Mouse (Mus musculus): Measurements from ENCODE around the gene Ap4m1. TPM values are rescaled to one million over a fixed set of nuclear protein-coding genes. Genes with fewer than 3 reads are reported as not detected.
"Not testable (repeated sequence)": the region's sequence is repeated elsewhere in the genome, so short reads cannot be mapped to it uniquely, and the experiment has no call there.

Gene Ap4m1
- total RNA-seq, 2 experiments from 2014 or later = 23.7 to 26.6 TPM

DNA sequence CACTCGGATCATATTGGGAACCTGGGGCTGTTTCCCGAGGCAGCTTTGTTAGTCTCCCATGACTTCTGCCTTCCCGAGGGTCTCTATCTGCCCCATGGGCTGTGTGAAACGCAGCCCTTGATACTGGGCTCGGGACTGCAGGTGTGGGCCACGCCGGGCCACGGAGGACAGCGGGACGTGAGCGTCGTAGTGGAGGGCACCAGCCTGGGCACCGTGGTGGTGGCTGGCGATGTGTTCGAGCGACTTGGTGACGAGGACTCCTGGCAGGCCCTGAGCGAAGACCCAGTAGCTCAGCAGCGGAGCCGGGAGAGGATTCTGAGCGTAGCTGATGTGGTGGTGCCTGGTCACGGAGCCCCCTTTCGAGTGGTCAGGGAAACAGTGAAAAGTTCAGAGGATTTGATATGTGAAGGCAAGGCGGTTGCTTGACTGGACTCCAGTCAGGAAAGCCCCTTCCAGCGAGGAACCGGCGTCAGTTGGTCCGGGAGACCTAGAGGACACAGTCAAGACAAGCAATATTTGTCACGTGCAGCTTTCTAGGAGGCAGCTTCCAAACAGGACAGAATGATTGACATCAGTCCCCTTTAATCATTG is 23.0 kb downstream of the Ap4m1 start:
- DNase-seq (ENCODE audit: low spot score in 2 of 2) = peak; percentile 45 to 50

DNA sequence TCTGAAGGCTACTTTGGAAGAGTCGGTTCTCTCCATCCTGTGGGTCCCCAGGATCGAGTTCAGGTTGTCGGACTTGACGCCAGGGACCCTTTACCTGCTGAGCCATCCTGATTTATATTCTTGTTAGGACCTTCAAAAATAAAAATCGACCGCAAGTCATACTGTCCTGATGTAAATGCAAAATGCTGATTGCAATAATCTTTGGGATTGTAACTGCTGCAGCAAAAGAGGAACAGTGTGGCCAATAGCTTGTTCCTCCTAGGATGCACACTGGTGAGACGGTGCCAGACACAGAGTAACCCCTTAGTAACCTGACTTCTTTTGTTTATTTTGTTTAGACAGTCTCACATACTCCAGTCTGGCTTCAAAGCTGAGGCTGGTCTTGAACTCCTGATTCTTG is 23.7 kb downstream of the Ap4m1 start:
- no peak for DNase-seq (ENCODE audit: low spot score in 2 of 2)

DNA sequence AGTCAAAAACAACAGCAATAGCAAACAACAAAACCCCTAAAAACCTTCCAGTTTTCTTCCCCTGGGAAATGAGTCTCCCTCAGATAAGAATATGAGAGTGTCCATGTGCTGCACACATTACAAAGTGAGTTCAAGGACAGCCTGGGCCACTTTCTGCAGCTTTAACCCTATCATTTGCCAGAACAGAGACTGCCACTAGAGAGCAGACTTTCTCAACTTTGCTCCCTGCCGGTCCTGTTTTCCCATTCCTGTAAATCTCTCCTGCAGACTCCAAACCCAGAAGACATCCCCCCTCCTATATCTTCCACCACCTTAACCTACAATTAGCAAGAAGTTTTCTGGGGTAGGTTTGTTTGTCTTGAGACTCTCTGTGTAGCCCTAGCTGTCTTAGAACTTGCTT is 27.8 kb downstream of the Ap4m1 start:
- DNase-seq (ENCODE audit: low spot score in 2 of 2) = no peak

- DNase-seq (ENCODE audit: low spot score in 2 of 2) = no peak
Measured at GRCm38 (mm10) chr5:138202086-138202485, 30.3 kb downstream of the Ap4m1 start.

DNA sequence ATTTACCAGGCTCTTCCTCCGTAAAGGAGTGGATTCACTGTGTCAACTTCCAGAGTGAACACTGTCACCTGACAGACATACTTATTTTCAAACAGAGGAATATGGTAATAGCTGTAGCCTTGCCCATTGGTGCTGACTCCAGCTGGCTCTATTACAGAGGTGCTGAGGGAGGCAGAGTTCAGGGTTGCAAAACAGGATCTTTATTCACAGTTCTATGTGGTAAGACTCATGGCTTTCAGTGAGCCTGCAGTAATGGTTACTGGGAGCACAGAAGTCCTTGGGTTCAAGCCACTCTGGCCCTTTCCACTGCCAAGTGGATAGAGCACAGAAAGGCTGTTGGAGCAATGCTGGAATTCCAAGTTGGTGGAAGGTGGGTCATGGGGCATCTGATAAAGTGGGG is 35.5 kb downstream of the Ap4m1 start:
- no peak for DNase-seq (ENCODE audit: low spot score in 2 of 2)

GRCm38 (mm10) chr5:138207873-138208272 is 36.1 kb downstream of the Ap4m1 start:
- no peak for DNase-seq (ENCODE audit: low spot score in 2 of 2)

- DNase-seq (ENCODE audit: low spot score in 2 of 2) = not testable (repeated sequence)
Measured at GRCm38 (mm10) chr5:138216632-138217031, 44.8 kb downstream of the Ap4m1 start.

DNA sequence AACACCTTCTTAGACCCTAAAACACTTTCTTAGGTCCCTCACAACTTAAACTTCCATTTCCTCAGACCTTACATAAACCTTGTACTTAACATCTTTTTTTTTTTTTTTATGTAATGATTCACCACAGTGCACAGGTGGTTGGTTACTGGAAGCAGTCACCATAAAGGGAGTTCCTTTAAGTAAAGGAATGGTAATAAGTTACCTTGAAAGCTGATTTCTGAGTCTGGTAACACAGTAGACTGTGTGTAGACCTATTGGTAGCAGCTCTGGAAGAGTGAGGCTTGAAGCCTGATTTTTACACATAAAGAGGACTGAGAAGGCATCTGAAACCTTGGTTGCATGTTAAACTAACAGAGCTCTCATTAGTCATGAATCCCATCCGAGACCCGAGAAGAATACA is 48.1 kb downstream of the Ap4m1 start:
- DNase-seq (ENCODE audit: low spot score in 2 of 2) = no peak

GRCm38 (mm10) chr5:138222111-138222510 is 50.3 kb downstream of the Ap4m1 start:
- peak; percentile 74 to 85 for DNase-seq (ENCODE audit: low spot score in 2 of 2)

GRCm38 (mm10) chr5:138223287-138223686 is 51.5 kb downstream of the Ap4m1 start:
- no peak for DNase-seq (ENCODE audit: low spot score in 2 of 2)

GRCm38 (mm10) chr5:138225700-138226099 is 53.9 kb downstream of the Ap4m1 start, which contains the start of gene Nxpe5:
Gene Nxpe5 (plus strand): TSS chr5:138225898.
- no peak for DNase-seq (ENCODE audit: low spot score in 2 of 2)

GRCm38 (mm10) chr5:138226491-138226890 is 54.7 kb downstream of the Ap4m1 start:
- DNase-seq (ENCODE audit: low spot score in 2 of 2) = no peak

- no peak for DNase-seq (ENCODE audit: low spot score in 2 of 2)
Measured at GRCm38 (mm10) chr5:138227367-138227766, 55.6 kb downstream of the Ap4m1 start.

DNA sequence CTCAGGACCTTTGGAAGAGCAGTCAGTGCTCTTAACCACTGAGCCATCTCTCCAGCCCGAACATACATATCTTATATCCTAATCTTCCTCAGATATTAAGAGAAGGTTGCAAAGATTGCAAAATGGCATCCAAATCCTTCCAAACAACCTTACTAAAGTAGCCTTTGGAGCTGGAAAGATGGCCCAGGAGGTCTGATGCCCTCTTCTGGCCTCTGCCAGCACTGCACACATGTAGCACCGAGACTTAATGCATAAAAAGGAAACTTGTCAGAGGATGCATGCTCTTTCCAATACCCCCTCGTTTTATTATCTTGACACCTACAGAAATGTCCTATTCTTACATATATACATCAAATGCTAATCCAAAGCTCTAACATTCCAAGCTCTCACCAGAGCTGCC is 56.2 kb downstream of the Ap4m1 start:
- no peak for DNase-seq (ENCODE audit: low spot score in 2 of 2)

GRCm38 (mm10) chr5:138229511-138229910 is 57.7 kb downstream of the Ap4m1 start:
- no peak for DNase-seq (ENCODE audit: low spot score in 2 of 2)

Small RNA genes within 50 kb of the gene (microRNA-seq; reads per million reads assigned to microRNA genes)
- gene Mir106b (687 to 992 reads per million in 2 experiments), gene Mir25 (88.4 to 112 reads per million in 2 experiments), gene Mir93 (4,079 to 4,811 reads per million in 2 experiments)

Other genes with a start within 250 kb of the Ap4m1 start
- gene Gjc3, start 208.9 kb upstream of the Ap4m1 start, total RNA-seq (2021) = 10 to 100 TPM; 25.4 to 25.7 TPM
- gene Azgp1, start 190.5 kb upstream of the Ap4m1 start, total RNA-seq (2021) = not detected
- gene Smok3a, start 150.7 kb upstream of the Ap4m1 start, total RNA-seq (2021) = not detected
- gene Smok3b, start 150.6 kb upstream of the Ap4m1 start, total RNA-seq (2021) = not detected
- gene Smok3c, start 118.8 kb upstream of the Ap4m1 start, total RNA-seq (2021) = not detected
- gene Zkscan1, start 86.9 kb upstream of the Ap4m1 start, total RNA-seq (2021) = 10 to 100 TPM; 42.8 to 44.7 TPM
- gene Zscan21, start 55.1 kb upstream of the Ap4m1 start, total RNA-seq (2021) = 10 to 100 TPM; 18.2 to 18.3 TPM
- 10 to 100 TPM in 1 of 2 experiments, 1 to 10 TPM in 1; 9.5 to 13.3 TPM for gene Zfp113, start 16.3 kb upstream of the Ap4m1 start, total RNA-seq (2021)
- 100 to 1,000 TPM; 132 to 144 TPM for gene Cops6, start 10.9 kb upstream of the Ap4m1 start, total RNA-seq (2021)
- gene Mcm7, start 420 bp downstream of the Ap4m1 start, total RNA-seq (2021) = 10 to 100 TPM; 21.3 to 21.8 TPM
- 10 to 100 TPM; 33.8 to 36.0 TPM for gene Taf6, start 15.4 kb downstream of the Ap4m1 start, total RNA-seq (2021)
- 10 to 100 TPM; 13.0 to 15.9 TPM for gene Cnpy4, start 15.5 kb downstream of the Ap4m1 start, total RNA-seq (2021)
- 10 to 100 TPM; 10.1 to 11.7 TPM for gene Mblac1, start 22.3 kb downstream of the Ap4m1 start, total RNA-seq (2021)
- gene Nxpe5, start 53.9 kb downstream of the Ap4m1 start, total RNA-seq (2021) = under 1 TPM in 1 of 2 experiments, not detected in 1; 0.17 TPM
- 10 to 100 TPM; 64.5 to 66.6 TPM for gene Lamtor4, start 83.5 kb downstream of the Ap4m1 start, total RNA-seq (2021)
- gene BC037034, start 92.0 kb downstream of the Ap4m1 start, total RNA-seq (2021) = 10 to 100 TPM; 72.5 to 79.9 TPM
- gene Gal3st4, start 100.8 kb downstream of the Ap4m1 start, total RNA-seq (2021) = 1 to 10 TPM; 2.3 to 4.0 TPM
- under 1 TPM in 1 of 2 experiments, not detected in 1; 0.07 TPM for gene Gm43720, start 108.0 kb downstream of the Ap4m1 start, total RNA-seq (2021)
- gene Gpc2, start 108.0 kb downstream of the Ap4m1 start, total RNA-seq (2021) = 1 to 10 TPM; 6.7 to 8.2 TPM
- 1 to 10 TPM; 2.2 to 2.9 TPM for gene Stag3, start 108.2 kb downstream of the Ap4m1 start, total RNA-seq (2021)
- gene Pvrig, start 170.0 kb downstream of the Ap4m1 start, total RNA-seq (2021) = not detected